Mouse (Mus musculus) CD4-positive, CD25-positive, alpha-beta regulatory T cell, adult 4 months (primary cell): ENCODE measurements around the gene Rnase1. TPM values are rescaled to one million over a fixed set of nuclear protein-coding genes. Genes with fewer than 3 reads are reported as not detected.

Source experiments
- polyA plus RNA-seq, 2 experiments: library from polyadenylated mRNA; unstranded; fragments of 100-300 nt; shearing (Covaris generic); gene quantifications; one replicate each; pipeline ENCODE4 v1.2.1; 2017

Gene Rnase1
- polyA plus RNA-seq, 2 experiments from 2014 or later = not detected

Other genes starting within 250 kb of the Rnase1 start
- gene Klhl33, start 249.3 kb downstream of the Rnase1 start, polyA plus RNA-seq = under 1 TPM in 1 of 2 experiments, not detected in 1; 0.15 TPM
- 100 to 1,000 TPM in 1 of 2 experiments, 10 to 100 TPM in 1; 85.3 to 100 TPM for gene Osgep, start 221.9 kb downstream of the Rnase1 start, polyA plus RNA-seq
- 100 to 1,000 TPM in 1 of 2 experiments, 10 to 100 TPM in 1; 74.0 to 103 TPM for gene Apex1, start 221.8 kb downstream of the Rnase1 start, polyA plus RNA-seq
- gene Pip4p1, start 215.9 kb downstream of the Rnase1 start, polyA plus RNA-seq = 1 to 10 TPM; 2.9 to 3.4 TPM
- 10 to 100 TPM; 61.1 to 62.9 TPM for gene Pnp, start 215.7 kb downstream of the Rnase1 start, polyA plus RNA-seq
- 1 to 10 TPM; 3.4 to 9.3 TPM for gene Gm49342, start 202.3 kb downstream of the Rnase1 start, polyA plus RNA-seq
- 1 to 10 TPM; 1.1 to 1.2 TPM for gene Pnp2, start 190.8 kb downstream of the Rnase1 start, polyA plus RNA-seq
- gene Rnase10, start 139.0 kb downstream of the Rnase1 start, polyA plus RNA-seq = not detected
- not detected for gene Rnase9, start 104.9 kb downstream of the Rnase1 start, polyA plus RNA-seq
- gene Rnase11, start 96.6 kb downstream of the Rnase1 start, polyA plus RNA-seq = not detected
- gene Rnase12, start 89.1 kb downstream of the Rnase1 start, polyA plus RNA-seq = not detected
- not detected for gene Olfr750, start 72.3 kb downstream of the Rnase1 start, polyA plus RNA-seq
- gene Rnase4, start 55.7 kb downstream of the Rnase1 start, polyA plus RNA-seq = 10 to 100 TPM in 1 of 2 experiments, 1 to 10 TPM in 1; 9.8 to 16.6 TPM
- 1 to 10 TPM; 4.0 to 5.0 TPM for gene Ang, start 55.6 kb downstream of the Rnase1 start, polyA plus RNA-seq
- gene Eddm3b, start 32.4 kb downstream of the Rnase1 start, polyA plus RNA-seq = not detected
- 1 to 10 TPM; 1.6 to 5.9 TPM for gene Rnase6, start 22.9 kb downstream of the Rnase1 start, polyA plus RNA-seq
- not detected for gene Rnase2b, start 15.5 kb upstream of the Rnase1 start, polyA plus RNA-seq
- not detected for gene Ang2, start 52.4 kb upstream of the Rnase1 start, polyA plus RNA-seq
- gene Ear14, start 56.6 kb upstream of the Rnase1 start, polyA plus RNA-seq = not detected
- not detected for gene Rnase2a, start 109.3 kb upstream of the Rnase1 start, polyA plus RNA-seq
- gene Gm7247, start 215.0 kb upstream of the Rnase1 start, polyA plus RNA-seq = not detected